8 mouse cellular contexts compared by ENCODE assay signal in the genomic region with DNA sequence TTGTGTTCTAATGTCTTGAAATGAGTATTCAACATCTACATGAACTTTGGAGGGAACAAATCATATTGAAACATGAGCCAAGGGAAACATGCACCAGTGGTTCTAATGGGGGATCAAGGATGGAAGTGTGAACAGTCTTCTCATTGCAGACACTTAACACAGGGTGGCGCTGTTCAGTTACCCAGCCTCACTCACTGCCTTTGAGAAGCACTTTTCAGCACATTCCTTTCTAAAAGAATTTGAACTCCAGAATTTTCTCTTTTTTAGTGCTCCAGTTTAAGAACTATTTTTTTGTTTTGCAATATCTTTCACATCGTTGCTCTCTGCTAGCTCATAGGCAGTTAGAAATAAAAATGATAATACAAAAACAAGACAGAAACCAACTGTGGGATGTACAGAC.
A peak's percentile ranks its signal among the peaks of the same experiment; 100 is the strongest.
DNase-seq lines count a peak whose midpoint lies in the region; ATAC-seq lines count a peak whose summit lies in the region.

No protein-coding gene starts in this region.

- ATAC-seq in forebrain, embryonic 11.5 days (replicated peaks; ENCODE audit: low FRiP score): no peak
- no peak for ATAC-seq in forebrain, embryonic 16.5 days
- ATAC-seq in erythroblast, adult 5-6 weeks (replicated peaks; ENCODE audit: low FRiP score, poor library complexity, severe bottlenecking): no peak

- no peaks in the 10 kb centered on the region for H3K27me3 ChIP-seq in forebrain, embryonic 11.5 days (ENCODE audit: control insufficient read depth, insufficient read depth, low read length)
- H3K27me3 ChIP-seq in forebrain, embryonic 16.5 days (replicated peaks; ENCODE audit: control insufficient read depth, insufficient read depth, low read length): no peaks in the 10 kb centered on the region

- WGBS in forebrain, embryonic 11.5 days: 23% methylated on average over 2 of the region's 2 CpGs
- 18% methylated on average over 2 of the region's 2 CpGs for WGBS in forebrain, embryonic 16.5 days

- H3K9ac ChIP-seq in forebrain, embryonic 11.5 days (ENCODE audit: low read length): no peak overlapping the region
- H3K9ac ChIP-seq in forebrain, embryonic 16.5 days (replicated peaks; ENCODE audit: low read depth, low read length): no peak overlapping the region

- no peaks in the 10 kb centered on the region for H3K9me3 ChIP-seq in forebrain, embryonic 11.5 days (ENCODE audit: control insufficient read depth, low read length)
- H3K9me3 ChIP-seq in forebrain, embryonic 16.5 days (ENCODE audit: control insufficient read depth, low read length): no peaks in the 10 kb centered on the region

- H3K4me1 ChIP-seq in forebrain, embryonic 11.5 days (replicated peaks; ENCODE audit: control insufficient read depth, insufficient read depth, low read length): no peaks in the 10 kb centered on the region
- no peaks in the 10 kb centered on the region for H3K4me1 ChIP-seq in forebrain, embryonic 16.5 days (replicated peaks; ENCODE audit: control insufficient read depth, insufficient read depth, low read length)

- H3K4me2 ChIP-seq in forebrain, embryonic 11.5 days (ENCODE audit: low read depth, low read length, severe bottlenecking): no peak overlapping the region
- H3K4me2 ChIP-seq in forebrain, embryonic 16.5 days (ENCODE audit: low read length): no peak overlapping the region

- DNase-seq in forebrain, embryonic 11.5 days (ENCODE audit: low spot score): peak; percentile 57
- DNase-seq in testis, postnatal 10 days (ENCODE audit: low spot score): peak; percentile 55
- DNase-seq in testis, postnatal 14 days (ENCODE audit: low spot score): no peak
- DNase-seq in embryo, embryonic 9.5 days (ENCODE audit: extremely low spot score): peak; percentile 47
- peak; percentile 25 to 52 for DNase-seq in layer of hippocampus, postnatal 10 days (ENCODE audit: low spot score in 2 of 2)
- peak; percentile 60 for DNase-seq in retina, embryonic 14.5 days (ENCODE audit: low spot score)

- H3K27ac ChIP-seq in forebrain, embryonic 11.5 days (ENCODE audit: low read depth, low read length): no peak overlapping the region
- H3K27ac ChIP-seq in forebrain, embryonic 16.5 days (ENCODE audit: low read length): no peak overlapping the region

- H3K4me3 ChIP-seq in forebrain, embryonic 11.5 days (ENCODE audit: low read depth, low read length): no peak overlapping the region
- no peak overlapping the region for H3K4me3 ChIP-seq in forebrain, embryonic 16.5 days (replicated peaks; ENCODE audit: low read length)

- H3K36me3 ChIP-seq in forebrain, embryonic 11.5 days (ENCODE audit: control insufficient read depth, insufficient read depth, low read length): no peaks in the 10 kb centered on the region
- H3K36me3 ChIP-seq in forebrain, embryonic 16.5 days (ENCODE audit: control insufficient read depth, insufficient read depth): no peaks in the 10 kb centered on the region
